Mouse (Mus musculus) gastrocnemius, postnatal 14 days (tissue): Measurements from ENCODE around the gene 4930442H23Rik. TPM values are rescaled to one million over a fixed set of nuclear protein-coding genes. Genes with fewer than 3 reads are reported as not detected.

Experiments used
- DNase-seq: peaks from one replicate; pipeline ENCODE4 v3.0.0; 2021; ENCODE audit warnings: mixed read lengths
- intact Hi-C: fragments of 180-260 bp; cut with DNase I; formaldehyde crosslinking; loops from one replicate; pipeline ENCODE4 v1.15.1; 2025; ENCODE audit warnings: low total_unique reads
- total RNA-seq, 2 experiments: library from RNA; stranded (reverse); gene quantifications; 2 replicates each; pipeline ENCODE4 v1.2.3; 2021

Gene 4930442H23Rik
- total RNA-seq, 2 experiments from 2014 or later, result not detected

- intact Hi-C loops, result no loop called here
- DNase-seq, result no peak
These were observed 28.9 kb downstream of the 4930442H23Rik start for GRCm38 (mm10) chr10:81154736-81155135.

GRCm38 (mm10) chr10:81154313-81154712 is 29.3 kb downstream of the 4930442H23Rik start:
- intact Hi-C loops, result no loop called here
- no peak for DNase-seq

GRCm38 (mm10) chr10:81152609-81153008 is 31.0 kb downstream of the 4930442H23Rik start:
- intact Hi-C loops, result no loop called here
- no peak for DNase-seq

GRCm38 (mm10) chr10:81151261-81151660 is 32.4 kb downstream of the 4930442H23Rik start:
- intact Hi-C loops, result no loop called here
- no peak for DNase-seq

GRCm38 (mm10) chr10:81146296-81146695 is 37.4 kb downstream of the 4930442H23Rik start:
- intact Hi-C loops, result no loop called here
- DNase-seq, result no peak

- DNase-seq, result no peak
- intact Hi-C loops, result no loop called here
These were observed 37.9 kb downstream of the 4930442H23Rik start for GRCm38 (mm10) chr10:81145778-81146177.

- DNase-seq, result no peak
- intact Hi-C loops, result no loop called here
These were observed 38.3 kb downstream of the 4930442H23Rik start for GRCm38 (mm10) chr10:81145307-81145706.

GRCm38 (mm10) chr10:81144667-81145066 is 39.0 kb downstream of the 4930442H23Rik start:
- DNase-seq, result no peak
- intact Hi-C loops, result no loop called here

GRCm38 (mm10) chr10:81143845-81144437 is 39.7 kb downstream of the 4930442H23Rik start:
- intact Hi-C loops, result no loop called here

GRCm38 (mm10) chr10:81143157-81143633 is 40.5 kb downstream of the 4930442H23Rik start:
- intact Hi-C loops, result no loop called here
- DNase-seq, result no peak

More at GRCm38 (mm10) chr10:81143845-81144437, 39.7 kb downstream of the 4930442H23Rik start:
- DNase-seq, result no peak

GRCm38 (mm10) chr10:81142551-81142981 is 41.1 kb downstream of the 4930442H23Rik start:
- intact Hi-C loops, result no loop called here
- no peak for DNase-seq

GRCm38 (mm10) chr10:81141455-81142210 is 42.0 kb downstream of the 4930442H23Rik start:
- DNase-seq, result no peak
- intact Hi-C loops, result no loop called here

- no peak for DNase-seq
- intact Hi-C loops, result no loop called here
These were observed 42.8 kb downstream of the 4930442H23Rik start for GRCm38 (mm10) chr10:81140717-81141454.

GRCm38 (mm10) chr10:81140005-81140404 is 43.6 kb downstream of the 4930442H23Rik start:
- DNase-seq, result no peak
- intact Hi-C loops, result no loop called here

GRCm38 (mm10) chr10:81139529-81139846 is 44.2 kb downstream of the 4930442H23Rik start:
- no peak for DNase-seq
- intact Hi-C loops, result no loop called here

GRCm38 (mm10) chr10:81138821-81139528 is 44.7 kb downstream of the 4930442H23Rik start:
- intact Hi-C loops, result no loop called here
- DNase-seq, result no peak

GRCm38 (mm10) chr10:81138131-81138782 is 45.4 kb downstream of the 4930442H23Rik start:
- intact Hi-C loops, result no loop called here
- peak; percentile 70 for DNase-seq

GRCm38 (mm10) chr10:81137252-81138130 is 46.2 kb downstream of the 4930442H23Rik start:
- peak; percentile 98 for DNase-seq
- intact Hi-C loops, result no loop called here
